Mouse (Mus musculus): ENCODE data around the gene Ppm1g.

DNA sequence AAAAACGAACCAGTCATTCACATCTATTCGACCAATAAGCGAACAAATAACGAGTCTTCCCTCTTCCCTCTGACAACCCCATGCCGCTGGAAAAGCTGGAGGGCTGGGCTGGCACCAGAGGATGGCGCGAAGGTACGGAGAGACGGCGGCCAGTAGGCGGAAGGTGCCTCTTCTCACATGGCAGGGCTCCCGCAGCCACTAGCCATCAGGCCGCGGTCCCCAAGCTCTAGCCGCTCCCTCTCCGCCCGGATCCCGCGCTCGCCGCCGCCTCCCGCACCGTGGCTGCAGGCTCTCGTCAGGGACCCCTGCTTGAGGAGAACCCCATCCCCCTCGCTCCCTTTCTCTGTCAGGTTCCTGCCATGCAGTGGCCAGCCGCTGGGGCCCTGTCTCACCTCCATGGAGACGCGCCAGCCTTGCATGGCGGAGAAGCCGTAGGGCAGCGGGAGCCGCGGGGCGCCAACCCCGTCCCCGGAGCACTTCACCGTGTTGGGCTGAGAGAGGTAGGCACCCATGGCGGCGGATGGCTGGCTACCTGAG lies 508 bp downstream of the Ppm1g start:
- TF ChIP-seq POLR2A (IDR thresholded peaks at IDR 0.05; ENCODE audit: insufficient read depth, low read depth, low read length) (no peak), CTCF (IDR thresholded peaks at IDR 0.05; ENCODE audit: insufficient read depth, low read depth, low read length) (no peak)
